Mouse (Mus musculus): Measurements from ENCODE around the gene Hmgb1. TPM values are rescaled to one million over a fixed set of nuclear protein-coding genes. Genes with fewer than 3 reads are reported as not detected.

Hmgb1 gene
- total and polyA plus RNA-seq, 3 experiments: 227 to 899 (median 288) TPM

GRCm38 (mm10) chr5:149020681-149021062 is 163.6 kb downstream of the Hmgb1 start:
- H3K4me2 ChIP-seq (ENCODE audit: insufficient read depth, low read depth, poor library complexity, severe bottlenecking): no peak overlapping the region
- in situ Hi-C loops (cut with MboI; ENCODE audit: low pct_ligation_motif_present, low pct_unique_long_range_greater_than_20kb, low sequenced_read_pairs) (no loop called here), dilution Hi-C loops (cut with MboI; ENCODE audit: extremely low pct_ligation_motif_present, extremely low pct_unique_long_range_greater_than_20kb, low sequenced_read_pairs) (no loop called here)
- H3K4me1 ChIP-seq (ENCODE audit: control insufficient read depth in 1 of 2, insufficient read depth in 2 of 2): peaks cover 10 to 23% of the 10 kb centered on the region in 2 experiments
- no peaks in the 10 kb centered on the region for H3K79me2 ChIP-seq (replicated peaks; ENCODE audit: control insufficient read depth, extremely low read depth, insufficient read depth, poor library complexity, severe bottlenecking)
- no peak for TF ChIP-seq NRF1 (IDR thresholded peaks at IDR 0.05; ENCODE audit: low read depth, low read length)
- DNase-seq (ENCODE audit: extremely low read depth): no peak
- no peak overlapping the region for H3K9ac ChIP-seq (ENCODE audit: insufficient read depth, low read depth)
- no peak overlapping the region for H3K4me3 ChIP-seq (replicated peaks in 1 of 3; ENCODE audit: low read depth in 2 of 3, low read length in 2 of 3, poor library complexity in 1 of 3)
- no peaks in the 10 kb centered on the region for H3K9me3 ChIP-seq (replicated peaks; ENCODE audit: low read length)
- H3K36me3 ChIP-seq (replicated peaks in 1 of 2; ENCODE audit: control insufficient read depth in 1 of 2, insufficient read depth in 1 of 2, low read length in 1 of 2): no peaks in the 10 kb centered on the region
- no peak overlapping the region for H3K27ac ChIP-seq (ENCODE audit: insufficient read depth, low read depth)
- H3K27me3 ChIP-seq (replicated peaks): no peaks in the 10 kb centered on the region

GRCm38 (mm10) chr5:149020059-149020680 is 164.1 kb downstream of the Hmgb1 start:
- Histone ChIP-seq H3K4me2 (ENCODE audit: insufficient read depth, low read depth, poor library complexity, severe bottlenecking) (no peak overlapping the region), H3K27me3 (replicated peaks) (no peaks in the 10 kb centered on the region), H3K9me3 (replicated peaks; ENCODE audit: low read length) (no peaks in the 10 kb centered on the region), H3K27ac (ENCODE audit: insufficient read depth, low read depth) (no peak overlapping the region), H3K79me2 (replicated peaks; ENCODE audit: control insufficient read depth, extremely low read depth, insufficient read depth, poor library complexity, severe bottlenecking) (no peaks in the 10 kb centered on the region), H3K4me3 (replicated peaks in 1 of 3; ENCODE audit: low read depth in 2 of 3, low read length in 2 of 3, poor library complexity in 1 of 3) (no peak overlapping the region), H3K36me3 (replicated peaks in 1 of 2; ENCODE audit: control insufficient read depth in 1 of 2, insufficient read depth in 1 of 2, low read length in 1 of 2) (no peaks in the 10 kb centered on the region), H3K4me1 (ENCODE audit: control insufficient read depth in 1 of 2, insufficient read depth in 2 of 2) (peaks cover 10 to 23% of the 10 kb centered on the region in 2 experiments), H3K9ac (ENCODE audit: insufficient read depth, low read depth) (no peak overlapping the region)
- TF ChIP-seq TCF12 (IDR thresholded peaks at IDR 0.05; ENCODE audit: low read depth, low read length) (no peak), E2F4 (IDR thresholded peaks at IDR 0.05; ENCODE audit: insufficient replicate concordance, low read depth, low read length) (no peak), GABPA (IDR thresholded peaks at IDR 0.05; ENCODE audit: insufficient replicate concordance, low read depth, low read length) (no peak), SMC3 (IDR thresholded peaks at IDR 0.05; ENCODE audit: low read depth, low read length) (no peak), HCFC1 (IDR thresholded peaks at IDR 0.05; ENCODE audit: low read depth, low read length) (no peak), ETS1 (conservative IDR thresholded peaks at IDR 0.05; ENCODE audit: low read depth, low read length) (no peak), ELF1 (IDR thresholded peaks at IDR 0.05; ENCODE audit: low read depth, low read length) (no peak), ZMIZ1 (IDR thresholded peaks at IDR 0.05; ENCODE audit: low read depth, low read length) (no peak), CHD2 (IDR thresholded peaks at IDR 0.05; ENCODE audit: low read length) (no peak), MXI1 (IDR thresholded peaks at IDR 0.05; ENCODE audit: low read depth, low read length) (no peak), MEF2A (IDR thresholded peaks at IDR 0.05; ENCODE audit: borderline replicate concordance, low read depth, low read length) (no peak), MAZ (IDR thresholded peaks at IDR 0.05; ENCODE audit: low read depth, low read length) (no peak), PAX5 (IDR thresholded peaks at IDR 0.05; ENCODE audit: low read length) (no peak), NRF1 (IDR thresholded peaks at IDR 0.05; ENCODE audit: low read depth, low read length) (no peak), BHLHE40 (IDR thresholded peaks at IDR 0.05; ENCODE audit: low read depth, low read length) (no peak), NELFE (IDR thresholded peaks at IDR 0.05; ENCODE audit: low read depth, low read length) (no peak), POLR2AphosphoS2 (IDR thresholded peaks at IDR 0.05; ENCODE audit: low read depth, low read length) (no peak)
- dilution Hi-C loops (cut with MboI; ENCODE audit: extremely low pct_ligation_motif_present, extremely low pct_unique_long_range_greater_than_20kb, low sequenced_read_pairs) (no loop called here), in situ Hi-C loops (cut with MboI; ENCODE audit: low pct_ligation_motif_present, low pct_unique_long_range_greater_than_20kb, low sequenced_read_pairs) (no loop called here)
- DNase-seq (ENCODE audit: extremely low read depth): no peak

Measured in CH12.LX (cell line).